Mouse (Mus musculus) lung, adult 18-20 months (tissue): Measurements from ENCODE around the gene Tbx2.

Experiments used
- DNase-seq, 2 experiments: peaks; one replicate each; pipeline ENCODE4 v3.0.0; 2022; ENCODE audit warnings: mixed read lengths in 2 of 2

The Tbx2 gene

GRCm38 (mm10) chr11:85889056-85889729 lies 56.8 kb downstream of the Tbx2 start:
- DNase-seq, result no peak

DNA sequence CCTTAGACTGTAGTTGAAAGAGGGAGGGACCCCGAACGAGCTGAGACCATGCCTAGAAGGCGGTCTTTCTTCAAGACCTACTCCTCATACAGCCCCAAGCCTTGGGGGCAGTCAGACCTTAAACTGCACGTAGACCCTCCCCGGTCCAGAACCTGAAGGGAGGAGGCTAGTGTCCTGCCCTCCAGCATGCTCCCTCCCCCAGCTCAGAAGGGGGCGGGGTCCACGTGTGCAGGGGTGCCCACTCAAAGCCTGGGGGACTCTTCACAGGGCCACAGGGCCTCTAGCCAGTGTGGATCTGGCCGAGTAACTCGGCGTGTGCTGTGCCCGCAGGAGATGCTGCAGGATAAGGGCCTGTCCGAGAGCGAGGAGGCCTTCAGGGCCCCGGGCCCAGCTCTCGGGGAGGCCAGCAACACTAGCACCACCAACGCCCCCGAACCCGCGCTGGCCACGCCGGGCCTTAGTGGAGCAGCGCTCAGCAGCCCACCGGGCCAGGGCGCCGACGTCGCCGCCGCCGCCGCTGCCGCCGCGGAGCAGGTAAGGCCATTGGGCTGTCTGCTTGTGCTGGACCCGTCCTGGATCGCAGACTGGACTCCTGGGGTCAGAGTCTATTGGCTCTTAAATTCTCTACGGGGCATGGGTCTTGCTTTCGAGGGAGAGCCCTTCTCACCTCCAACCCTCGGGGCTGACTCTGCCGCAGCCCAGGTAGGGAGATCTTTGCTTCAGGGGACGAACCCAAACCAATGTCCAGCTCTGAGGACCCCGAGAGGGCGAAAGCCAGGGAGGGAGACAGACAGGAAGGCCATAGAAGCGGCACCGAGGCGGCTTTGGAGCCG lies 57.6 kb downstream of the Tbx2 start:
- no peak for DNase-seq

DNA sequence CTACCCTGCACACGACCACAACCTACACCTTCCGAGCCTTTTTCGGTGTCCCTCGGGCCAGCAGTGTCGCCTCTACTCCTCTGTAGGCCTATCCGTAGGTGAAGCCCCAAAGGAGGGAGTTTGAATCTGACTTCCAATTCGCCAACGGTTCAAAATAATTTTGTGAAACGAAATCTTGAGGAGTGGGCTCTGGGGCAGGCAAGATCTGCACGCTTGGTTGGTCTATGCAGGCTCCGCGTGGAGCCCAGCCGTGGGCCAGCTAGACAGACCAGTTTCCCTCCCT lies 58.2 kb downstream of the Tbx2 start:
- no peak for DNase-seq

DNA sequence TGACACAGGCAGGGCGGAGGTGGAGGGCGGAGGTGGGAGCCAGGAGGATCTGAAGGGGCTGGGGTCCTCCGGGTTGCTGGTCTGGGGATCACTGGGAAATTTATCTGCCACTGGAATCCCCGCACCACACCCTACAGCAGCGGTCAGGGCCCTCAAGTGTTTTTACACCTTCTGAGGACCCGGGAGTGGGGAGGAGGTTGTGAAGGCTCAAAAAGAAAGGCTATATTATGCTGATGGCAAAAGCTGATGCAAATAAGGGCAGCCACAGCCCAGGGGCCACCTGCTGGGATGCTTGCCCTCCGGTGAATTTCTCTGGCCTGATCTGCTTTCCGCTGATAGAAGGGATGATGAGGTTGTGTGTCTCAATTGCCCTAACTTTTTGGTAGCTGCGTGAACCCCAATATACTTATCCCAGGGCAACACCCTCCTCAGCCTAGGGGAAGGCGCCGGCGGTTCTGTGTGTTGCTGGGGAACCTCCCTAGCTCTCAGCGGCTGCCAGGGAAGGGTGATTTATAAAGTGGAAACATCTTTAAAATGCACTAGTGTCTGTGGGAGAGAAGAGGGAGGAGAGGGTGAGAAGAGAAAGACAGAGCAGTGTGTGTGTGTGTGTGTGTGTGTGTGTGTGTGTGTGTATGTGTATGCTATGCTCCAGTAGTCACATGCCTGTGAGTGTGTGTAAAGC lies 58.8 kb downstream of the Tbx2 start:
- DNase-seq, result peak; percentile 22 to 29
